Mouse (Mus musculus): ENCODE results near the gene Maml3. TPM values are rescaled to one million over a fixed set of nuclear protein-coding genes. Genes with fewer than 3 reads are reported as not detected.
A peak's percentile ranks its signal among the peaks of the same experiment; 100 is the strongest.

The Maml3 gene
- polyA plus RNA-seq, 1 experiment from 2014 or later, result 3.6 TPM

DNA sequence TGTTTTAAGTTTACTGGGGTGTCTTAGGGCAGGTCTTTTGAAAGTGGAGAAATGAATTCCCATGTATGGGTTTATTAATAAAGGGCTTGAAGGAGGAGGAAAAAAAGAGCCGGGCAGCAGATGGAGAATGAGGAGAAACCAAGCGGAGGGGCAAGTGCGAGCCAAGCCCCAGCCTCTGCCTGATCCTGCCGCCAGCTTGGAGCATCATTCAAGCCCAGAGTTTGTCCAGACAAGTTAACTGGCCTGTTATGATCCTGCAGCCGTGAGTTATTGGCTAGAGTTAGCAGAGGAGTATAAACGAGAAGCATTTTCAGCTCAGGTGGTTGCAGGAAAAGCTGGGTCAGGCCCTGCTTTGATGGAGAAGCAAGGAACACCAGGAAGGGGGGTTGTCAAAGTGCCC lies 418.6 kb downstream of the Maml3 start:
- H3K9me3 ChIP-seq, result no peaks in the 10 kb centered on the region
- no peaks in the 10 kb centered on the region for H3K27me3 ChIP-seq (ENCODE audit: insufficient read depth, poor library complexity, severe bottlenecking)

GRCm38 (mm10) chr3:51685539-51685938 lies 419.3 kb downstream of the Maml3 start:
- H3K27ac ChIP-seq, result no peak overlapping the region
- H3K4me3 ChIP-seq, result no peak overlapping the region
- no peaks in the 10 kb centered on the region for H3K9me3 ChIP-seq
- 93% methylated on average over 6 of the region's 6 CpGs for WGBS
- H3K27me3 ChIP-seq (ENCODE audit: insufficient read depth, poor library complexity, severe bottlenecking), result no peaks in the 10 kb centered on the region
- DNase-seq (ENCODE audit: low spot score), result no peak
- H3K36me3 ChIP-seq, result peaks cover 13% of the 10 kb centered on the region
- H3K4me1 ChIP-seq, result no peaks in the 10 kb centered on the region

More for the DNA sequence above, 418.6 kb downstream of the Maml3 start:
- H3K36me3 ChIP-seq, result peaks cover 14% of the 10 kb centered on the region
- H3K27ac ChIP-seq, result no peak overlapping the region
- no peaks in the 10 kb centered on the region for H3K4me1 ChIP-seq
- no peak for DNase-seq (ENCODE audit: low spot score)
- WGBS, result 88% methylated on average over 6 of the region's 6 CpGs
- H3K4me3 ChIP-seq, result no peak overlapping the region

DNA sequence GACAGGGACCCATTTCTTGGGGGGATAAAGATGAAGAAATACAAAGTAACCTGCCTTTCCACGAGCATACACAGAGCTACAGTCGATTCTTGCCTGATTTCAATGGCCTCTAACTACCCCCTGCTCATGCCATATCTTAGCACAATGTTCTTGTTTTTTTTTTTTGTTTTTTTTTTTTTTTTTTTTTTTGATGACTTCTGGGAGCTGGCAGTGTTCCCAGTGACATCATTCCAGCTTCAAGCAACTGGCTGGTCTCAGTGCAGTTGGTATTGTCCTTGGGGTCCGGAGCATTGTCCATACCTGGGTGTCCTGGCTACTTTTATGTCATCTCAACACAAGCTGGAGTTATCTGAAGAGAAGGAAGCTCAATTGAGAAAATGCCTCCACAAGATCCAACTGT lies 429.9 kb downstream of the Maml3 start:
- 65% methylated on average over 3 of the region's 3 CpGs for WGBS
- no peaks in the 10 kb centered on the region for H3K36me3 ChIP-seq
- H3K9me3 ChIP-seq, result no peaks in the 10 kb centered on the region
- H3K4me3 ChIP-seq, result no peak overlapping the region
- H3K27ac ChIP-seq, result no peak overlapping the region
- H3K4me1 ChIP-seq, result peaks cover 15% of the 10 kb centered on the region
- no peak for DNase-seq (ENCODE audit: low spot score)
- H3K27me3 ChIP-seq (ENCODE audit: insufficient read depth, poor library complexity, severe bottlenecking), result no peaks in the 10 kb centered on the region; the same call in 1 of the 2 replicates

DNA sequence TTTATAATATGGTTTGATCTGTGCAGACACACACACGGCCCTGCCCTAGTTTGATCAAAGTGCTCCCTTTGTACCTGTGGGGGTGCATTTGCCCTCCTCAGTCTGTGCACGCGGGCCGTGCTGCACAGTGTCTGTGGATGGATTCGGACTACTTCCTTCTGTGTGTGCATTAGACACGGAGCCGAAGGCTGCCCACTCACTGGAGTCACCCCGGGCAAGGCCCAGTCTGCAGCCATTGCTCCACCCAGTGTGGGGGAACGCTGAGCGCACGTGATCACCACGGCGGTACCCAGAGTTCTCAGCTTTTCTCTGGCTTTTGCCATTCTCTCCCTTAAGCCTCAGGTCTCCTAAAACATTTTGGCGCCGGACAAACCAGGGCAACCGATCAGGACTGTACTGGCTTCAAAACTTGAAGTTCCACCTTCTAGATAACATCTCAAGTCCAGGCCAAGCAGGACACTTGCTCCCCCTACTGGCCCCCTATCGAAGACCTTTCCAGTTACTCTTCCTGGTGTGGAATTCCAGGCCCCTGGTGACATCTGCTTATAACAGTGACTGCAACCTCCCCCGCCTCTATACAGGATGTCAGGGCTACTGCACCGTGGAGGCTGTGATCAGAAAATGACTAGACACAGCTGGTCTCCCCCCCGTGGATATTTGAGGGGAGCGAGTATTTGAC lies 431.3 kb downstream of the Maml3 start:
- Histone ChIP-seq H3K27ac (peak overlapping the region; percentile 72), H3K9me3 (no peaks in the 10 kb centered on the region), H3K36me3 (no peaks in the 10 kb centered on the region), H3K4me1 (peaks cover 18% of the 10 kb centered on the region), H3K27me3 (ENCODE audit: insufficient read depth, poor library complexity, severe bottlenecking) (no peaks in the 10 kb centered on the region; the same call in 1 of the 2 replicates), H3K4me3 (no peak overlapping the region)
- peak; percentile 85 for DNase-seq (ENCODE audit: low spot score)
- WGBS, result 65% methylated on average over 21 of the region's 21 CpGs

DNA sequence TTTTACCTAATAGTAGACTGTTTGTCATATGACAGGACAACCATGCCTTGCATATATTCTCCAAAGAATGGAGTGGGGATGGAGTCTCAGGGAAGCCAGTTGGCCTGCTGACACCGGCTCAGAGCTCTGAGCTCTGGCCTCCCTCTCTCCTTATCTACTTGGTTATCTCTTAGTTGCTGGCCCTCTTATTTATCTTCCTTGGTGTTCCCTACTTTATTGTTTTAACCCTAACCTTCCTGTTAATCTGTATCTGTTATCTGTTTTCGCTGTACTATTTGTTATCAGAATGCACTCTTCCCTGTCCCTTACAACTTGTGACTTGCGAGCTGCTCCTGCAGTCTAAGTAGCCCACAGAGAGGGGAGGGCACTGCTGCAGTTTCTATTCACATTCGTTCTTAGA lies 432.2 kb downstream of the Maml3 start:
- Histone ChIP-seq H3K36me3 (no peaks in the 10 kb centered on the region), H3K9me3 (no peaks in the 10 kb centered on the region), H3K4me3 (no peak overlapping the region), H3K27me3 (ENCODE audit: insufficient read depth, poor library complexity, severe bottlenecking) (no peaks in the 10 kb centered on the region; the same call in 1 of the 2 replicates), H3K27ac (0 out of 2 replicates have a peak overlapping the region, but pooled peaks have one; percentile 72), H3K4me1 (peaks cover 22% of the 10 kb centered on the region)
- DNase-seq (ENCODE audit: low spot score), result no peak
- 18% methylated on average over 4 of the region's 4 CpGs for WGBS

GRCm38 (mm10) chr3:51671071-51671469 lies 433.8 kb downstream of the Maml3 start:
- peak overlapping the region; percentile 53 for H3K27ac ChIP-seq

DNA sequence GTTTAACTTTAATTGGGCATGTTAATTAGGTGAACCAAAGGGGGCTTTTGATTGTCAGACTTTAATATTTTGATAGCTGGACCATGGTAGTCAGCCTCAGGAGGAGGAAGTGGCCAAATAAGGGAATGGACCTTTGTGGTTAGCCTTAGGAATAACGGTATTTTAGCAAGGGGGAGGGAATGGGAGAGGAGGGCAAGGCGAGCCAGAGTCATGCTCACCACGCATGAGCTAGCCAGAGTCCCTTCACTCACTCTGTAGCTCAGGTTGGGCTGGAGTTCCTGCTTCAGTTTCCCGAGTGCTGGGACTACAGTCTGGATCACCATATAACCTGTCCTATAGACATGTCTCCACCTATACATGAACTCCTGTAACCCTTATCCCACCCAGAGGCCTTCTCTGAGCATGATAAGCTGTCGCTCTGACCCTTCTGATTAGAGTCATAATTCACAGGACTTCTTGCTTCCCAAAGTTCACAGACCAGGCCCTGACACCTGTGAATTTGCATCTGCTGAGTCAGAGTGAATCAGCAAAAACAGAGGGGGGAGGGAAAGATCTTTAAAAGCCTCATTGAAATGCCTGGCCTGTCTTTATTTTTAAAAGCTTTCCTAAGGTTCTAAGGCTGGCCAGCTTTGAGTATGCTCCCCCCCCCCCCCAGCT lies 434.3 kb downstream of the Maml3 start:
- Histone ChIP-seq H3K4me1 (peaks cover 31% of the 10 kb centered on the region), H3K36me3 (no peaks in the 10 kb centered on the region), H3K27ac (peak overlapping the region; percentile 53), H3K9me3 (no peaks in the 10 kb centered on the region), H3K27me3 (ENCODE audit: insufficient read depth, poor library complexity, severe bottlenecking) (no peaks in the 10 kb centered on the region), H3K4me3 (no peak overlapping the region)
- peak; percentile 81 for DNase-seq (ENCODE audit: low spot score)
- WGBS, result 65% methylated on average over 5 of the region's 5 CpGs

More at GRCm38 (mm10) chr3:51671071-51671469, 433.8 kb downstream of the Maml3 start:
- WGBS, result 93% methylated on average over 1 of the region's 1 CpGs
- Histone ChIP-seq H3K36me3 (no peaks in the 10 kb centered on the region), H3K4me3 (no peak overlapping the region), H3K9me3 (no peaks in the 10 kb centered on the region), H3K4me1 (peaks cover 26% of the 10 kb centered on the region), H3K27me3 (ENCODE audit: insufficient read depth, poor library complexity, severe bottlenecking) (no peaks in the 10 kb centered on the region)
- no peak for DNase-seq (ENCODE audit: low spot score)

DNA sequence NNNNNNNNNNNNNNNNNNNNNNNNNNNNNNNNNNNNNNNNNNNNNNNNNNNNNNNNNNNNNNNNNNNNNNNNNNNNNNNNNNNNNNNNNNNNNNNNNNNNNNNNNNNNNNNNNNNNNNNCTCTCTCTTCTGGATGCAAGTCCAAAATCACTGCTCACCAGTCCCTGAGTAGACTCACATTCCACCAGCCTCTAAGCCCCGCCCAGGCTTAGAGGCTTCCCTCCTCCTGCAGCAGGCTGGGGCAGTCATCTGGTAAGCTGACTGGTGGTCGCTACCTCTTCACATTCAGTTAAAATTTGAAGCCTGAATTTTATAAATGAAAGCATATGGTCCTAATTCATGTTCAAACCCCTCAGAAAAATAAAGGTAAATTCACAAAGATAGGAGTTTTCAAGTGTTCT lies 436.3 kb downstream of the Maml3 start:
- H3K4me3 ChIP-seq, result no peak overlapping the region
- no peaks in the 10 kb centered on the region for H3K27me3 ChIP-seq (ENCODE audit: insufficient read depth, poor library complexity, severe bottlenecking)
- DNase-seq (ENCODE audit: low spot score), result no peak
- no peaks in the 10 kb centered on the region for H3K9me3 ChIP-seq
- WGBS, result 23% methylated on average over 2 of the region's 2 CpGs
- no peaks in the 10 kb centered on the region for H3K36me3 ChIP-seq
- H3K4me1 ChIP-seq, result peaks cover 34% of the 10 kb centered on the region
- H3K27ac ChIP-seq, result no peak overlapping the region

DNA sequence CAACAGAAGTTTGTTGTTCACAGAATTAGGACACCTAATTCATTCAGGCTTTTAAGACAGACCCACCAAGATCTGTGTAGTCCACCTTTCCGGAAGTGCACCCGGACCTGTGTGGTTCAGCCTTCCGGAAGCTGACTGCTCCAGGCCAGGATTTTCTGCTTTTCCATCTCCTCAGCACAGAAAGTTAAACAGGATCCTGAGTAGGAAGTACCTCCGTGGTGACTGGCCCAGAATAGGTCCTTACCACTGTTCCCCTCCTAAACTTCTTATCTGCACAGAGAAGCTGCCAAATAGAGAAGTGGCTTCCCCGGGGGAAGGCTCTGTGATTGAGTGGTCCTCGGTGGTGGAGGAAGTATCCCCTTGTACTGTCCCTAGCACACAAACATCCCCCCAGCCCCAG lies 442.3 kb downstream of the Maml3 start:
- H3K27me3 ChIP-seq (ENCODE audit: insufficient read depth, poor library complexity, severe bottlenecking), result no peaks in the 10 kb centered on the region
- H3K27ac ChIP-seq, result peak overlapping the region; percentile 70
- no peaks in the 10 kb centered on the region for H3K36me3 ChIP-seq
- no peaks in the 10 kb centered on the region for H3K9me3 ChIP-seq
- DNase-seq (ENCODE audit: low spot score), result no peak
- H3K4me1 ChIP-seq, result peaks cover 38% of the 10 kb centered on the region
- H3K4me3 ChIP-seq, result peak overlapping the region; percentile 16; the same call in 1 of the 2 replicates
- 36% methylated on average over 6 of the region's 6 CpGs for WGBS

GRCm38 (mm10) chr3:51661880-51662550 lies 442.9 kb downstream of the Maml3 start:
- DNase-seq (ENCODE audit: low spot score), result no peak
- WGBS, result 69% methylated on average over 11 of the region's 11 CpGs
- H3K4me1 ChIP-seq, result peaks cover 38% of the 10 kb centered on the region
- no peak overlapping the region for H3K4me3 ChIP-seq
- H3K27me3 ChIP-seq (ENCODE audit: insufficient read depth, poor library complexity, severe bottlenecking), result no peaks in the 10 kb centered on the region
- peak overlapping the region; percentile 70 for H3K27ac ChIP-seq
- H3K9me3 ChIP-seq, result no peaks in the 10 kb centered on the region
- no peaks in the 10 kb centered on the region for H3K36me3 ChIP-seq

- Histone ChIP-seq H3K36me3 (no peaks in the 10 kb centered on the region), H3K4me1 (peaks cover 38% of the 10 kb centered on the region), H3K9me3 (no peaks in the 10 kb centered on the region), H3K4me3 (no peak overlapping the region), H3K27ac (peak overlapping the region; percentile 37; the same call in 1 of the 2 replicates), H3K27me3 (ENCODE audit: insufficient read depth, poor library complexity, severe bottlenecking) (no peaks in the 10 kb centered on the region)
- 51% methylated on average over 5 of the region's 5 CpGs for WGBS
- DNase-seq (ENCODE audit: low spot score), result no peak
Measured at GRCm38 (mm10) chr3:51661376-51661775, 443.5 kb downstream of the Maml3 start.

DNA sequence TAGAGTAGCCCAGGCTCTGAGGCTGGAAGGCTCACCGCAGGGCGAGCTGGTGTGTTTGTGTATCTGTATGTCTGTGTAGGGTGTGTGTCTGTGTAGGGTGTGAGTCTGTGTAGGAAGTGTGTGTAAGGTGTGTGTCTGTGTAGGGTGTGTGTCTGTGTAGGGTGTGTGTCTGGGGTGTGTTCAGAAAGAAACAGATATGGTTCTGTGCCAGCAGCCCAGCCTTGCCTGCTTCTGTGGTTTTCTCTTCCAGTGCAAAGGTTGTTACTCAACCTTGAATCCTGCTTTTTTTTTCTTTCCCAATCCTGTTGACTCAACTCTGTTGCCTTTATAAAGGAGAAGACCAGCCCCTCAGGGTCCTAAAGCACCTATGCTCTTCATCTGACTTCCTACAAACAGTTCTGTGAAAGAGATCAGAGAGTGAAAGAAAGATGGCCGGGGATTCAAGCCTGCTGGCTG lies 444.0 kb downstream of the Maml3 start:
- Histone ChIP-seq H3K27ac (peak overlapping the region; percentile 37), H3K27me3 (ENCODE audit: insufficient read depth, poor library complexity, severe bottlenecking) (no peaks in the 10 kb centered on the region), H3K4me1 (peaks cover 38% of the 10 kb centered on the region), H3K36me3 (no peaks in the 10 kb centered on the region), H3K9me3 (no peaks in the 10 kb centered on the region), H3K4me3 (no peak overlapping the region)
- no peak for DNase-seq (ENCODE audit: low spot score)
- WGBS, result 81% methylated on average over 3 of the region's 3 CpGs

DNA sequence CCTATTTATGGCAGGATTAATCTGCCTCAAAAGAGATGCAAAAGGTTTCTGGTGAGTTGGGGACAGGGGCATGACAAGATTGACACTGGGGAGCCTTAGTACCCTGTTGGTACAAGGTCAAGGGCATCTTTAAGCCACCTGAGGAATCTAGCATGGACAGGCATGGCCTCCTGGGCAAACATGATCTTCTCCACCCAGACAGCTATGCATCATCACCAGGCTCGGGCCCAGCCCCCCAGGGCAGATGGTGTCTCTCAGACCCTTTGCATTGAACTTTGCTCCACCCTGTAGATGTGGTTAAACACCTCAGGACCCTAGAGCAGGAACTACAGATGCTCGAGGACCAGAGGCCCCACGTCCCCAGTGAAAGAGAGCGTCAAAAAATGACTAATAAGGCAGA lies 444.8 kb downstream of the Maml3 start, which contains the start of gene Mgst2:
Gene Mgst2 (plus strand): TSS at position 301 of the 400 bp plus-strand sequence.
- DNase-seq (ENCODE audit: low spot score), result no peak
- Histone ChIP-seq H3K4me1 (peaks cover 40% of the 10 kb centered on the region), H3K36me3 (no peaks in the 10 kb centered on the region), H3K4me3 (no peak within 1 kb of the TSS), H3K27me3 (ENCODE audit: insufficient read depth, poor library complexity, severe bottlenecking) (no peaks in the 10 kb centered on the region), H3K27ac (peak within 1 kb of the TSS; percentile 37), H3K9me3 (no peaks in the 10 kb centered on the region)
- 71% methylated on average over 4 of the region's 4 CpGs for WGBS
